Mouse (Mus musculus): Measurements from ENCODE around the gene Mex3a. TPM values are rescaled to one million over a fixed set of nuclear protein-coding genes. Genes with fewer than 3 reads are reported as not detected.

Gene Mex3a
- polyA plus RNA-seq, 1 experiment from 2014 or later, result 38.0 TPM

DNA sequence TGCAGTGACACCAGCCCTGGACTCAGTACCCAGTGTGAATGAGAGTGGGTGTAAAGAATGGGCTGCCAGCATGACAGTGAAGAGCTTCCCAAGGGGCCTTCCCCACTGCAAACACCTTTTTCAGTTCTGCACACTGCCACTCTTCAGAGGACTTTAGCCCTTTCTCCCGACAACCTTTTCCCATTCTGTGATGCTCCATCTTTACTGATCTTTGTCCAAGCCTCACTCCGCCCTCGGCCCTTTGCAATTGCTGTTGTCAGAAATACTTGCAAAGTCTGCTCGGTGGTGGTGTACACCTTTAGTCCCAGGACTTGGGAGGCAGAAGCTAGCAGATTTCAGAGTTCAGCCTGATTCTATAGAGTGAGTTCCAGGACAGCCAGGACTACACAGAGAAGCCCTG is 19.4 kb downstream of the Mex3a start:
- Histone ChIP-seq H3K4me3 (replicated peaks) (peak overlapping the region; percentile 86), H3K36me3 (peaks cover 13% of the 10 kb centered on the region), H3K27ac (0 out of 2 replicates have a peak overlapping the region, but pooled peaks have one; percentile 17), H3K9me3 (no peaks in the 10 kb centered on the region), H3K4me1 (replicated peaks) (peaks cover 22% of the 10 kb centered on the region), H3K27me3 (no peaks in the 10 kb centered on the region), H3K4me2 (peak overlapping the region; percentile 71), H3K9ac (replicated peaks) (peak overlapping the region; percentile 60; the same call in 1 of the 2 replicates)
- 90% methylated on average over 4 of the region's 4 CpGs for WGBS
- no peak for ATAC-seq (ENCODE audit: insufficient number of reproducible peaks, insufficient read depth, low FRiP score, low TSS enrichment, low read depth)

GRCm38 (mm10) chr3:88552082-88552645 is 20.0 kb downstream of the Mex3a start:
- WGBS, result 24% methylated on average over 16 of the region's 16 CpGs
- Histone ChIP-seq H3K27ac (peak overlapping the region; percentile 74), H3K4me3 (replicated peaks) (peak overlapping the region; percentile 86), H3K4me2 (peak overlapping the region; percentile 71), H3K9me3 (no peaks in the 10 kb centered on the region), H3K4me1 (replicated peaks) (peaks cover 22% of the 10 kb centered on the region), H3K36me3 (peaks cover 19% of the 10 kb centered on the region), H3K9ac (replicated peaks) (peak overlapping the region; percentile 60), H3K27me3 (no peaks in the 10 kb centered on the region)
- ATAC-seq (ENCODE audit: insufficient number of reproducible peaks, insufficient read depth, low FRiP score, low TSS enrichment, low read depth), result no peak

DNA sequence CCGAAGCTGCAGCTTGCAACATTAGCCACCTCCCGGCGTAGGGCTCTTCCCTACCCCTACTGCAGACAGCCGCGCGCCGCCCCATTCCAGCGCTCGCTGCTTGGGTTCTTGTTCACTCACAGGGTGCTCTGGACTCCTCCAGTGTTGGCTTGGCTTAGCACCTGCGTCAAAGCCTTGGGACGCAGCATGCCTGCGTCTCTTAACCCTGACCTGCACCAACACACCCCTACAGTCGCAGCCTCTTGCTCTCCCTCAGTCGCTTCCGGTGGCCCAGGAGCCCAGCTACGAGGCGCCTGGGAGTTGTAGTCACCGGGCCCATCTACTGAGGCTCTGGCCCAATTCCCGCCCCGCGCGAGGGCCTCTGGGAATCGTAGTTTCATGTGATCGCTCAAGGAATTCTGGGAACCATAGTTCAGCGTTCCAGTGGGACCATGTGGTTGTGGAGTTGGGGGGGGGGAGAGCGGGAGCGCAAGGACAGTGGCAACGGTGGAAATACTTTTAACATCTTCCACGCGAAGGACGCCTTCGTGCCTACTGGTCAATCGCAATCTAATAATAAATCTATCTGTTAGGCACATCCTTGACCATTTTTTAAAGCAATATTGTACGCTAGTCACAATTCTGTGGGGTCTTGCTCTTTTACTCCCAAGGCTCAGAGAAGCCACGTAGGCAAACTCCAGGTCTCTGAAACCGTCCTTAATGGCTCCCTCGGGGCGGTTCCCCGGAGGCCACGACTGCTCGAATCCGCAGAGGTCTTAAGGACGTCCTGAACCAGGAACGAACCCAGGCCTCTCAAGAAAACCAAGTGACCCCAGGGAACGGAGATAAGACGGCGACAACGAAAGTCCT is 20.7 kb downstream of the Mex3a start, which contains the start of gene Lamtor2:
TSS of gene Lamtor2 (minus strand) at position 399 of the 849 bp plus-strand sequence.
- WGBS, result under 1% methylated on average over 48 of the region's 48 CpGs
- H3K36me3 ChIP-seq, result peaks cover 26% of the 10 kb centered on the region
- peak within 1 kb of the TSS; percentile 95 for H3K27ac ChIP-seq
- peak within 1 kb of the TSS; percentile 86 for H3K4me3 ChIP-seq (replicated peaks)
- H3K27me3 ChIP-seq, result no peaks in the 10 kb centered on the region
- peak; percentile 90 for ATAC-seq (ENCODE audit: insufficient number of reproducible peaks, insufficient read depth, low FRiP score, low TSS enrichment, low read depth)
- H3K4me1 ChIP-seq (replicated peaks), result peaks cover 22% of the 10 kb centered on the region
- peak within 1 kb of the TSS; percentile 71 for H3K4me2 ChIP-seq
- no peaks in the 10 kb centered on the region for H3K9me3 ChIP-seq
- peak within 1 kb of the TSS; percentile 86 for H3K9ac ChIP-seq (replicated peaks)

- peaks cover 20% of the 10 kb centered on the region for H3K4me1 ChIP-seq (replicated peaks)
- no peaks in the 10 kb centered on the region for H3K9me3 ChIP-seq
- H3K27me3 ChIP-seq, result no peaks in the 10 kb centered on the region
- under 1% methylated on average over 25 of the region's 37 CpGs for WGBS
- peak within 1 kb of the TSS; percentile 86 for H3K9ac ChIP-seq (replicated peaks)
- H3K4me2 ChIP-seq, result peak within 1 kb of the TSS; percentile 71
- H3K4me3 ChIP-seq (replicated peaks), result peak within 1 kb of the TSS; percentile 86
- peak; percentile 79 for ATAC-seq (ENCODE audit: insufficient number of reproducible peaks, insufficient read depth, low FRiP score, low TSS enrichment, low read depth)
- H3K36me3 ChIP-seq, result peaks cover 32% of the 10 kb centered on the region
- H3K27ac ChIP-seq, result peak within 1 kb of the TSS; percentile 95
Observed at GRCm38 (mm10) chr3:88553525-88553879, 21.3 kb downstream of the Mex3a start, which contains the start of gene Ubqln4. Gene Ubqln4 (plus strand): TSS chr3:88553758.

DNA sequence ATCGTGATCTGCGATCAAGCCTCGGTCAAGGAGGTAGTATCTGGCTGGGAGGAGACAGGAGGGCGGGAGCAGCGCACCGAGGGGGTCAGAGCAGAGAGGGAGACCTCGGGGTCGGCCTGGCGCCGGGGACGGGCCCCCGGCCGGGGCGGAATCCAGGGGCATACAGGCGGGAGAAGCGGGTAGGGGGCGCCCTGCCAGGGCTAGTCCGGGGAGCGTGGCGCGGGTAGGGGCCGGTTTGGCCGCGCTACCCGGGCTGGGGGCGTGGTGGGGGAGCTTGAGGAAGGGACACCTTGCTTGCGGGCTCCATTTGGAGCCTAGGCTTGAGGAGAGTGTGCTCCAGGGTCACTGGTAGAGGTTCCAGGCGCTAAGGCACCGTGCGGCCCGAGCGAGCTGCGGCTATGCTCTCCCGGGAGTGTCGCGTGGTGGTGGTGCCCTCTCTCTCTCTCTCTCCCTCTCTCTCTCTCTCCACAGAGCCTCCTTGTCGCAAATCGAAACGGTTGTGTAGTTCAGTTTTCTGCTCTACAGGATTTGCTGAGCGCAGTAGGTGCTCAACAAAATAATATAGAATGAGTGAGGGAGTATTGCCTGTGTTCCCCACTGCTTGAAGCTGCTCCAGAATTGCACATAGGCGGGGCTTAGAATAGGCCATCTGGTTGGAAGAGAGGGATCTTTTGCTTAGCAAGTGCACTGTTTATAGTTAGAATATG is 21.8 kb downstream of the Mex3a start:
- peak; percentile 26 for ATAC-seq (ENCODE audit: insufficient number of reproducible peaks, insufficient read depth, low FRiP score, low TSS enrichment, low read depth)
- peak overlapping the region; percentile 95 for H3K27ac ChIP-seq
- under 1% methylated on average over 38 of the region's 41 CpGs for WGBS

GRCm38 (mm10) chr3:88555069-88555605 is 22.9 kb downstream of the Mex3a start:
- Histone ChIP-seq H3K36me3 (peaks cover 49% of the 10 kb centered on the region), H3K9ac (replicated peaks) (no peak overlapping the region), H3K27me3 (no peaks in the 10 kb centered on the region), H3K4me2 (peak overlapping the region; percentile 71), H3K27ac (no peak overlapping the region), H3K9me3 (no peaks in the 10 kb centered on the region), H3K4me1 (replicated peaks) (peaks cover 20% of the 10 kb centered on the region), H3K4me3 (replicated peaks) (peak overlapping the region; percentile 9; the same call in 1 of the 2 replicates)
- WGBS, result 95% methylated on average over 5 of the region's 5 CpGs
- ATAC-seq (ENCODE audit: insufficient number of reproducible peaks, insufficient read depth, low FRiP score, low TSS enrichment, low read depth), result no peak

More for the DNA sequence above, 21.8 kb downstream of the Mex3a start:
- H3K4me2 ChIP-seq, result peak overlapping the region; percentile 71
- no peaks in the 10 kb centered on the region for H3K9me3 ChIP-seq
- H3K4me3 ChIP-seq (replicated peaks), result peak overlapping the region; percentile 86
- no peaks in the 10 kb centered on the region for H3K27me3 ChIP-seq
- peak overlapping the region; percentile 86 for H3K9ac ChIP-seq (replicated peaks)
- peaks cover 38% of the 10 kb centered on the region for H3K36me3 ChIP-seq
- peaks cover 20% of the 10 kb centered on the region for H3K4me1 ChIP-seq (replicated peaks)

- H3K4me1 ChIP-seq (replicated peaks), result peaks cover 20% of the 10 kb centered on the region
- WGBS, result 96% methylated on average over 6 of the region's 6 CpGs
- no peak overlapping the region for H3K27ac ChIP-seq
- no peaks in the 10 kb centered on the region for H3K9me3 ChIP-seq
- ATAC-seq (ENCODE audit: insufficient number of reproducible peaks, insufficient read depth, low FRiP score, low TSS enrichment, low read depth), result no peak
- H3K4me3 ChIP-seq (replicated peaks), result no peak overlapping the region; the same call in 1 of the 2 replicates
- peaks cover 55% of the 10 kb centered on the region for H3K36me3 ChIP-seq
- H3K27me3 ChIP-seq, result no peaks in the 10 kb centered on the region
- 0 out of 2 replicates have a peak overlapping the region, but pooled peaks have one; percentile 13 for H3K9ac ChIP-seq (replicated peaks)
- H3K4me2 ChIP-seq, result no peak overlapping the region
Observed at GRCm38 (mm10) chr3:88555731-88556130, 23.5 kb downstream of the Mex3a start.

DNA sequence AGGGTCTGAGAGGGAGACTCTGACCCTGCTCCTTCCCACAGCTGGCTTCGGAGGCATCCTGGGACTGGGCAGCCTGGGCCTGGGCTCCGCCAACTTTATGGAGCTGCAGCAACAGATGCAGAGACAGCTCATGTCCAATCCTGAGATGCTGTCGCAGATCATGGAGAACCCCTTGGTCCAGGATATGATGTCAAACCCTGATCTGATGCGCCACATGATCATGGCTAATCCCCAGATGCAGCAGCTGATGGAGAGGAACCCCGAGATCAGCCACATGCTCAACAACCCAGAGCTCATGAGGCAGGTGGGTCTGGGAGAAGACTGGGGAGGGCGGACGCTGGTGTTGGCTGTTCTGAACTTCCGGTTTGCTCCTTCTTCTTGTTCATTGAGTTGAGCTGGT is 24.4 kb downstream of the Mex3a start:
- Histone ChIP-seq H3K27me3 (no peaks in the 10 kb centered on the region), H3K4me1 (replicated peaks) (peaks cover 17% of the 10 kb centered on the region)
- no peak for ATAC-seq (ENCODE audit: insufficient number of reproducible peaks, insufficient read depth, low FRiP score, low TSS enrichment, low read depth)

DNA sequence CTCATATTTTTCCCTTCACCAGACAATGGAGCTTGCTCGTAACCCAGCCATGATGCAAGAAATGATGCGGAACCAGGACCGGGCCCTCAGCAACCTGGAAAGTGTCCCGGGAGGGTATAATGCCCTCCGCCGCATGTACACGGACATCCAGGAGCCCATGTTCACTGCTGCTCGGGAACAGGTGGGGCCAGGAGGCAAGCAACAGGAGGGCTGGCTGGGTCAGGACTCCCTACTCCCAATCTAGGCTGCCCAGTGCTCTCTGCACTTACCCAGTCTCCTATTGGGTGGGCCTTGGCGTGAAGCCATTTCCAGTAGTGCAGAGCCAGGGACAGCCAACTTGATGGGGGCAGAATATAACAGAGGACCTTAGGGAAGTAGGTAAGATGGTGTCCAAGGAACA is 27.4 kb downstream of the Mex3a start:
- Histone ChIP-seq H3K4me3 (replicated peaks) (no peak overlapping the region), H3K4me1 (replicated peaks) (peaks cover 6% of the 10 kb centered on the region; the same call in 1 of the 2 replicates), H3K4me2 (no peak overlapping the region), H3K27ac (no peak overlapping the region), H3K9me3 (no peaks in the 10 kb centered on the region), H3K9ac (replicated peaks) (no peak overlapping the region), H3K27me3 (no peaks in the 10 kb centered on the region), H3K36me3 (peaks cover 93% of the 10 kb centered on the region)
- ATAC-seq (ENCODE audit: insufficient number of reproducible peaks, insufficient read depth, low FRiP score, low TSS enrichment, low read depth), result no peak
- WGBS, result 96% methylated on average over 9 of the region's 9 CpGs

More for the DNA sequence above, 24.4 kb downstream of the Mex3a start:
- H3K9me3 ChIP-seq, result no peaks in the 10 kb centered on the region
- WGBS, result 94% methylated on average over 8 of the region's 8 CpGs
- no peak overlapping the region for H3K27ac ChIP-seq
- peak overlapping the region; percentile 12; the same call in 1 of the 2 replicates for H3K9ac ChIP-seq (replicated peaks)
- H3K4me3 ChIP-seq (replicated peaks), result no peak overlapping the region
- peaks cover 63% of the 10 kb centered on the region for H3K36me3 ChIP-seq
- no peak overlapping the region for H3K4me2 ChIP-seq

DNA sequence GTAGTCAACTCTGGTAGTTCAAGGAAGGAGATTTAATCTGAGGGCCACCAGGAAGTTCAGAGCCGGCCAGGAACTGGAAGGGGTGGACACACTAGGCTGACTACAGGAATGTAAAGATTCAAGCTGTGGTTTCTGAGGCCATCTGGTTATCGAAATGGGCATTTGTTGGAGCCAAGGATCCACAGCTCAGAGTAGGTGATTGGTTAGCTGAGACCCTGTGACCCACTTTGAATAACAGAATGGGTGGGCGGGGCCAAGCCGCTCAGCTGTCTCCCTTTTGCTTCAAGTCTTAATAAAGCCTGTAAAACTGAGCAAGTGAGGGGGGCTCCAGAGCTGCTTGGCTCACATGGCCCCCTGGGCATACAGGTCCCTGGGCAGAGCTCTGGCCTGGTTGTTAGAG is 29.8 kb downstream of the Mex3a start:
- H3K9me3 ChIP-seq, result no peaks in the 10 kb centered on the region
- no peak overlapping the region for H3K4me3 ChIP-seq (replicated peaks)
- H3K9ac ChIP-seq (replicated peaks), result no peak overlapping the region
- H3K4me2 ChIP-seq, result no peak overlapping the region
- H3K27ac ChIP-seq, result no peak overlapping the region
- ATAC-seq (ENCODE audit: insufficient number of reproducible peaks, insufficient read depth, low FRiP score, low TSS enrichment, low read depth), result no peak
- WGBS, result 75% methylated on average over 4 of the region's 4 CpGs
- H3K27me3 ChIP-seq, result no peaks in the 10 kb centered on the region
- peaks cover 100% of the 10 kb centered on the region for H3K36me3 ChIP-seq
- H3K4me1 ChIP-seq (replicated peaks), result no peaks in the 10 kb centered on the region
